Mouse (Mus musculus): Measurements from ENCODE around the gene Tmem88b. TPM values are rescaled to one million over a fixed set of nuclear protein-coding genes. Genes with fewer than 3 reads are reported as not detected.

Tmem88b gene
- polyA plus RNA-seq, 1 experiment from 2014 or later = 1.8 TPM

DNA sequence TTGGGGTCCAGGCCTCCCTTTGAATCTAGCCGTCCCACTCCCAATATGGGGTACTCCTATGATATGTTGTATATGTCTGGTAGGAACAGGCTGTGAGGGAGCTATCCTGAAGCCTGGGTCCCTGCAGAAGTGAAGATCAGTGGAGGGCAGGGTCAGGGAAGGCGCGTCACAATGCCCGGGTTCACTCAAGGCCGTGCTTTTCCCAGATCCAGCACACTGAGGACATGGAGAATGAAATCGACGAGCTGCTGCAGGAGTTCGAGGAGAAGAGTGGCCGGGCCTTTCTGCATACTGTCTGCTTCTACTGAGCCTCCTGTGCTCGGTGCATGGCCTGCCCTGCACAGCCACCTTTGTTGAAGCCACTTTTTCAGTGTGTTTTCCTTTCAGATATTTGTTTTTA lies 52.4 kb downstream of the Tmem88b start:
- Histone ChIP-seq H3K27me3 (ENCODE audit: control insufficient read depth, insufficient read depth, low read length) (no peaks in the 10 kb centered on the region), H3K36me3 (ENCODE audit: control insufficient read depth, insufficient read depth) (no peaks in the 10 kb centered on the region), H3K4me3 (ENCODE audit: low read length) (no peak overlapping the region), H3K4me1 (ENCODE audit: control insufficient read depth, insufficient read depth, low read length) (peaks cover 11% of the 10 kb centered on the region), H3K4me2 (ENCODE audit: low read depth, low read length) (no peak overlapping the region), H3K9ac (ENCODE audit: low read length) (no peak overlapping the region), H3K27ac (ENCODE audit: low read length) (no peak overlapping the region), H3K9me3 (replicated peaks; ENCODE audit: control insufficient read depth, low read length) (no peaks in the 10 kb centered on the region)
- no peak for ATAC-seq (replicated peaks; ENCODE audit: extremely low read depth, insufficient read depth, low FRiP score)
- 88% methylated on average over 10 of the region's 10 CpGs for WGBS

Small RNA genes within 50 kb of the gene (microRNA-seq; reads per million reads assigned to microRNA genes)
- gene Gm27743 = not detected

Other genes starting within 250 kb of the Tmem88b start
- gene Nadk, start 223.5 kb downstream of the Tmem88b start, polyA plus RNA-seq (2015; fragmentation: Nextera tagmentation; extraction: Ambion mirVana) = 52.4 and 52.8 TPM in 2 replicates
- gene Slc35e2, start 184.5 kb downstream of the Tmem88b start, polyA plus RNA-seq (2015; fragmentation: Nextera tagmentation; extraction: Ambion mirVana) = 5.7 and 5.8 TPM in 2 replicates
- gene Cdk11b, start 161.0 kb downstream of the Tmem88b start, polyA plus RNA-seq (2015; fragmentation: Nextera tagmentation; extraction: Ambion mirVana) = 38.3 and 44.8 TPM in 2 replicates
- gene Gm10563, start 140.5 kb downstream of the Tmem88b start, polyA plus RNA-seq (2015; fragmentation: Nextera tagmentation; extraction: Ambion mirVana) = not detected in 2 replicates
- gene Mmp23, start 132.5 kb downstream of the Tmem88b start, polyA plus RNA-seq (2015; fragmentation: Nextera tagmentation; extraction: Ambion mirVana) = 56.6 and 63.4 TPM in 2 replicates
- 18.2 and 19.6 TPM in 2 replicates for gene Mib2, start 116.7 kb downstream of the Tmem88b start, polyA plus RNA-seq (2015; fragmentation: Nextera tagmentation; extraction: Ambion mirVana)
- 1.1 and 1.4 TPM in 2 replicates for gene Fndc10, start 91.5 kb downstream of the Tmem88b start, polyA plus RNA-seq (2015; fragmentation: Nextera tagmentation; extraction: Ambion mirVana)
- 106 and 111 TPM in 2 replicates for gene Ssu72, start 81.1 kb downstream of the Tmem88b start, polyA plus RNA-seq (2015; fragmentation: Nextera tagmentation; extraction: Ambion mirVana)
- gene Tmem240, start 51.1 kb downstream of the Tmem88b start, polyA plus RNA-seq (2015; fragmentation: Nextera tagmentation; extraction: Ambion mirVana) = 0.54 and 0.59 TPM in 2 replicates
- 123 TPM in 2 replicates for gene Atad3a, start 24.8 kb downstream of the Tmem88b start, polyA plus RNA-seq (2015; fragmentation: Nextera tagmentation; extraction: Ambion mirVana)
- 8.3 and 8.7 TPM in 2 replicates for gene Vwa1, start 11.2 kb downstream of the Tmem88b start, polyA plus RNA-seq (2015; fragmentation: Nextera tagmentation; extraction: Ambion mirVana)
- gene Ankrd65, start 4.6 kb upstream of the Tmem88b start, polyA plus RNA-seq (2015; fragmentation: Nextera tagmentation; extraction: Ambion mirVana) = 0.30 TPM in 1 of 2 replicates, not detected in the other
- 133 and 138 TPM in 2 replicates for gene Mrpl20, start 17.0 kb upstream of the Tmem88b start, polyA plus RNA-seq (2015; fragmentation: Nextera tagmentation; extraction: Ambion mirVana)
- 126 and 129 TPM in 2 replicates for gene Ccnl2, start 26.6 kb upstream of the Tmem88b start, polyA plus RNA-seq (2015; fragmentation: Nextera tagmentation; extraction: Ambion mirVana)
- gene Aurkaip1, start 45.4 kb upstream of the Tmem88b start, polyA plus RNA-seq (2015; fragmentation: Nextera tagmentation; extraction: Ambion mirVana) = 124 and 132 TPM in 2 replicates
- 77.8 and 86.8 TPM in 2 replicates for gene Mxra8, start 53.8 kb upstream of the Tmem88b start, polyA plus RNA-seq (2015; fragmentation: Nextera tagmentation; extraction: Ambion mirVana)
- 3.5 TPM in 2 replicates for gene Dvl1, start 61.5 kb upstream of the Tmem88b start, polyA plus RNA-seq (2015; fragmentation: Nextera tagmentation; extraction: Ambion mirVana)
- gene Tas1r3, start 77.5 kb upstream of the Tmem88b start, polyA plus RNA-seq (2015; fragmentation: Nextera tagmentation; extraction: Ambion mirVana) = 0.18 and 0.26 TPM in 2 replicates
- 9.3 and 9.5 TPM in 2 replicates for gene Cptp, start 83.6 kb upstream of the Tmem88b start, polyA plus RNA-seq (2015; fragmentation: Nextera tagmentation; extraction: Ambion mirVana)
- gene Ints11, start 83.7 kb upstream of the Tmem88b start, polyA plus RNA-seq (2015; fragmentation: Nextera tagmentation; extraction: Ambion mirVana) = 40.5 and 41.8 TPM in 2 replicates
- gene Pusl1, start 105.9 kb upstream of the Tmem88b start, polyA plus RNA-seq (2015; fragmentation: Nextera tagmentation; extraction: Ambion mirVana) = 32.5 and 34.3 TPM in 2 replicates
- gene Acap3, start 105.9 kb upstream of the Tmem88b start, polyA plus RNA-seq (2015; fragmentation: Nextera tagmentation; extraction: Ambion mirVana) = 10.1 and 11.6 TPM in 2 replicates
- 74.9 and 80.1 TPM in 2 replicates for gene Ube2j2, start 158.0 kb upstream of the Tmem88b start, polyA plus RNA-seq (2015; fragmentation: Nextera tagmentation; extraction: Ambion mirVana)
- gene C1qtnf12, start 176.4 kb upstream of the Tmem88b start, polyA plus RNA-seq (2015; fragmentation: Nextera tagmentation; extraction: Ambion mirVana) = 23.1 and 28.9 TPM in 2 replicates
- 8.6 and 9.1 TPM in 2 replicates for gene B3galt6, start 206.8 kb upstream of the Tmem88b start, polyA plus RNA-seq (2015; fragmentation: Nextera tagmentation; extraction: Ambion mirVana)
- 122 and 128 TPM in 2 replicates for gene Sdf4, start 207.0 kb upstream of the Tmem88b start, polyA plus RNA-seq (2015; fragmentation: Nextera tagmentation; extraction: Ambion mirVana)
- gene Tnfrsf4, start 228.0 kb upstream of the Tmem88b start, polyA plus RNA-seq (2015; fragmentation: Nextera tagmentation; extraction: Ambion mirVana) = 0.95 and 1.5 TPM in 2 replicates
- gene Tnfrsf18, start 240.3 kb upstream of the Tmem88b start, polyA plus RNA-seq (2015; fragmentation: Nextera tagmentation; extraction: Ambion mirVana) = 2.3 and 2.6 TPM in 2 replicates